Mouse (Mus musculus): ENCODE results near the gene Tex33. TPM values are rescaled to one million over a fixed set of nuclear protein-coding genes. Genes with fewer than 3 reads are reported as not detected.

Gene Tex33
- polyA plus RNA-seq, 1 experiment from 2014 or later, result not detected

GRCm38 (mm10) chr15:78406293-78406934 lies 10.7 kb upstream of the Tex33 start, which contains the start of gene Mpst:
Mpst (plus strand) TSS chr15:78406416.
- no peaks in the 10 kb centered on the region for H3K9me3 ChIP-seq (ENCODE audit: control insufficient read depth, low read length)
- peaks cover 13% of the 10 kb centered on the region for H3K4me1 ChIP-seq (replicated peaks; ENCODE audit: control insufficient read depth, insufficient read depth, low read length)
- ATAC-seq (replicated peaks; ENCODE audit: low FRiP score), result peak; percentile 88
- H3K4me2 ChIP-seq (ENCODE audit: low read depth, low read length, severe bottlenecking), result peak within 1 kb of the TSS; percentile 89
- H3K27me3 ChIP-seq (ENCODE audit: control insufficient read depth, insufficient read depth, low read length), result peaks cover 15% of the 10 kb centered on the region
- DNase-seq (ENCODE audit: low spot score), result peak; percentile 91
- peak within 1 kb of the TSS; percentile 80 for H3K9ac ChIP-seq (ENCODE audit: low read length)
- peak within 1 kb of the TSS; percentile 60 for H3K4me3 ChIP-seq (ENCODE audit: low read depth, low read length)
- H3K27ac ChIP-seq (ENCODE audit: low read depth, low read length), result peak within 1 kb of the TSS; percentile 93
- no peaks in the 10 kb centered on the region for H3K36me3 ChIP-seq (ENCODE audit: control insufficient read depth, insufficient read depth, low read length)
- under 1% methylated on average over 40 of the region's 40 CpGs for WGBS

GRCm38 (mm10) chr15:78405517-78406211 lies 10.0 kb upstream of the Tex33 start, which contains the start of gene Tst:
Tst (minus strand) TSS chr15:78405907.
- H3K9ac ChIP-seq (ENCODE audit: low read length), result peak within 1 kb of the TSS; percentile 80
- DNase-seq (ENCODE audit: low spot score), result peak; percentile 89
- H3K9me3 ChIP-seq (ENCODE audit: control insufficient read depth, low read length), result no peaks in the 10 kb centered on the region
- 2% methylated on average over 34 of the region's 34 CpGs for WGBS
- peak within 1 kb of the TSS; percentile 60 for H3K4me3 ChIP-seq (ENCODE audit: low read depth, low read length)
- ATAC-seq (replicated peaks; ENCODE audit: low FRiP score), result peak; percentile 80
- peaks cover 14% of the 10 kb centered on the region for H3K27me3 ChIP-seq (ENCODE audit: control insufficient read depth, insufficient read depth, low read length)
- peak within 1 kb of the TSS; percentile 93 for H3K27ac ChIP-seq (ENCODE audit: low read depth, low read length)
- no peaks in the 10 kb centered on the region for H3K36me3 ChIP-seq (ENCODE audit: control insufficient read depth, insufficient read depth, low read length)
- peak within 1 kb of the TSS; percentile 89 for H3K4me2 ChIP-seq (ENCODE audit: low read depth, low read length, severe bottlenecking)
- peaks cover 13% of the 10 kb centered on the region for H3K4me1 ChIP-seq (replicated peaks; ENCODE audit: control insufficient read depth, insufficient read depth, low read length)

- Histone ChIP-seq H3K4me1 (replicated peaks; ENCODE audit: control insufficient read depth, insufficient read depth, low read length) (peaks cover 11% of the 10 kb centered on the region), H3K27me3 (ENCODE audit: control insufficient read depth, insufficient read depth, low read length) (peaks cover 9% of the 10 kb centered on the region), H3K4me2 (ENCODE audit: low read depth, low read length, severe bottlenecking) (peak overlapping the region; percentile 89), H3K4me3 (ENCODE audit: low read depth, low read length) (peak overlapping the region; percentile 60), H3K36me3 (ENCODE audit: control insufficient read depth, insufficient read depth, low read length) (no peaks in the 10 kb centered on the region), H3K9ac (ENCODE audit: low read length) (peak overlapping the region; percentile 44; the same call in 1 of the 2 replicates), H3K27ac (ENCODE audit: low read depth, low read length) (no peak overlapping the region), H3K9me3 (ENCODE audit: control insufficient read depth, low read length) (no peaks in the 10 kb centered on the region)
- WGBS, result 56% methylated on average over 11 of the region's 11 CpGs
- ATAC-seq (replicated peaks; ENCODE audit: low FRiP score) (no peak; the same call in 1 of the 2 replicates), DNase-seq (ENCODE audit: low spot score) (no peak)
Measured at GRCm38 (mm10) chr15:78405098-78405497, 9.4 kb upstream of the Tex33 start.

- no peaks in the 10 kb centered on the region for H3K36me3 ChIP-seq (ENCODE audit: control insufficient read depth, insufficient read depth, low read length)
- ATAC-seq (replicated peaks; ENCODE audit: low FRiP score), result no peak
- no peak overlapping the region for H3K27ac ChIP-seq (ENCODE audit: low read depth, low read length)
- DNase-seq (ENCODE audit: low spot score), result no peak
- H3K9ac ChIP-seq (ENCODE audit: low read length), result no peak overlapping the region
- peaks cover 7% of the 10 kb centered on the region for H3K4me1 ChIP-seq (replicated peaks; ENCODE audit: control insufficient read depth, insufficient read depth, low read length)
- H3K4me2 ChIP-seq (ENCODE audit: low read depth, low read length, severe bottlenecking), result no peak overlapping the region
- no peaks in the 10 kb centered on the region; the same call in 1 of the 2 replicates for H3K27me3 ChIP-seq (ENCODE audit: control insufficient read depth, insufficient read depth, low read length)
- H3K4me3 ChIP-seq (ENCODE audit: low read depth, low read length), result no peak overlapping the region
- 69% methylated on average over 1 of the region's 1 CpGs for WGBS
- H3K9me3 ChIP-seq (ENCODE audit: control insufficient read depth, low read length), result no peaks in the 10 kb centered on the region
Measured at GRCm38 (mm10) chr15:78403896-78404295, 8.2 kb upstream of the Tex33 start.

GRCm38 (mm10) chr15:78403301-78403741 lies 7.6 kb upstream of the Tex33 start:
- H3K9ac ChIP-seq (ENCODE audit: low read length), result no peak overlapping the region
- H3K4me1 ChIP-seq (replicated peaks; ENCODE audit: control insufficient read depth, insufficient read depth, low read length), result peaks cover 7% of the 10 kb centered on the region
- no peak overlapping the region for H3K4me3 ChIP-seq (ENCODE audit: low read depth, low read length)
- ATAC-seq (replicated peaks; ENCODE audit: low FRiP score), result no peak
- no peaks in the 10 kb centered on the region for H3K27me3 ChIP-seq (ENCODE audit: control insufficient read depth, insufficient read depth, low read length)
- no peak overlapping the region for H3K4me2 ChIP-seq (ENCODE audit: low read depth, low read length, severe bottlenecking)
- H3K36me3 ChIP-seq (ENCODE audit: control insufficient read depth, insufficient read depth, low read length), result no peaks in the 10 kb centered on the region
- 64% methylated on average over 3 of the region's 3 CpGs for WGBS
- no peak for DNase-seq (ENCODE audit: low spot score)
- no peak overlapping the region for H3K27ac ChIP-seq (ENCODE audit: low read depth, low read length)
- H3K9me3 ChIP-seq (ENCODE audit: control insufficient read depth, low read length), result no peaks in the 10 kb centered on the region

GRCm38 (mm10) chr15:78402423-78402822 lies 6.7 kb upstream of the Tex33 start:
- DNase-seq (ENCODE audit: low spot score), result no peak
- Histone ChIP-seq H3K4me3 (ENCODE audit: low read depth, low read length) (no peak overlapping the region), H3K36me3 (ENCODE audit: control insufficient read depth, insufficient read depth, low read length) (no peaks in the 10 kb centered on the region), H3K9me3 (ENCODE audit: control insufficient read depth, low read length) (no peaks in the 10 kb centered on the region), H3K4me2 (ENCODE audit: low read depth, low read length, severe bottlenecking) (no peak overlapping the region), H3K4me1 (replicated peaks; ENCODE audit: control insufficient read depth, insufficient read depth, low read length) (peaks cover 4% of the 10 kb centered on the region), H3K27ac (ENCODE audit: low read depth, low read length) (no peak overlapping the region), H3K9ac (ENCODE audit: low read length) (no peak overlapping the region), H3K27me3 (ENCODE audit: control insufficient read depth, insufficient read depth, low read length) (no peaks in the 10 kb centered on the region)
- no peak for ATAC-seq (replicated peaks; ENCODE audit: low FRiP score)
- 85% methylated on average over 7 of the region's 7 CpGs for WGBS

- H3K9ac ChIP-seq (ENCODE audit: low read length), result no peak overlapping the region
- no peaks in the 10 kb centered on the region; the same call in 1 of the 2 replicates for H3K4me1 ChIP-seq (replicated peaks; ENCODE audit: control insufficient read depth, insufficient read depth, low read length)
- H3K27ac ChIP-seq (ENCODE audit: low read depth, low read length), result no peak overlapping the region
- no peak overlapping the region for H3K4me3 ChIP-seq (ENCODE audit: low read depth, low read length)
- H3K9me3 ChIP-seq (ENCODE audit: control insufficient read depth, low read length), result no peaks in the 10 kb centered on the region
- no peaks in the 10 kb centered on the region for H3K27me3 ChIP-seq (ENCODE audit: control insufficient read depth, insufficient read depth, low read length)
- DNase-seq (ENCODE audit: low spot score), result no peak
- 83% methylated on average over 4 of the region's 4 CpGs for WGBS
- H3K4me2 ChIP-seq (ENCODE audit: low read depth, low read length, severe bottlenecking), result no peak overlapping the region
- no peak for ATAC-seq (replicated peaks; ENCODE audit: low FRiP score)
- H3K36me3 ChIP-seq (ENCODE audit: control insufficient read depth, insufficient read depth, low read length), result no peaks in the 10 kb centered on the region
Measured at GRCm38 (mm10) chr15:78401921-78402320, 6.2 kb upstream of the Tex33 start.

- ATAC-seq (replicated peaks; ENCODE audit: low FRiP score) (no peak), DNase-seq (ENCODE audit: low spot score) (no peak)
- 86% methylated on average over 6 of the region's 6 CpGs for WGBS
- no peaks in the 10 kb centered on the region for H3K9me3 ChIP-seq (ENCODE audit: control insufficient read depth, low read length)
- H3K27ac ChIP-seq (ENCODE audit: low read depth, low read length), result no peak overlapping the region
- no peak overlapping the region for H3K9ac ChIP-seq (ENCODE audit: low read length)
- H3K4me1 ChIP-seq (replicated peaks; ENCODE audit: control insufficient read depth, insufficient read depth, low read length), result no peaks in the 10 kb centered on the region; the same call in 1 of the 2 replicates
- H3K4me2 ChIP-seq (ENCODE audit: low read depth, low read length, severe bottlenecking), result no peak overlapping the region
- no peak overlapping the region for H3K4me3 ChIP-seq (ENCODE audit: low read depth, low read length)
- H3K36me3 ChIP-seq (ENCODE audit: control insufficient read depth, insufficient read depth, low read length), result no peaks in the 10 kb centered on the region
- no peaks in the 10 kb centered on the region for H3K27me3 ChIP-seq (ENCODE audit: control insufficient read depth, insufficient read depth, low read length)
Measured at GRCm38 (mm10) chr15:78401345-78401744, 5.6 kb upstream of the Tex33 start.

All from forebrain, embryonic 11.5 days (tissue).